Mouse (Mus musculus): Measurements from ENCODE around the gene Pdf. TPM values are rescaled to one million over a fixed set of nuclear protein-coding genes. Genes with fewer than 3 reads are reported as not detected.

Pdf gene
- total and polyA plus RNA-seq, 3 experiments: 36.0 to 43.6 TPM; not detected in 1

- Histone ChIP-seq H3K27me3 (ENCODE audit: control insufficient read depth in 1 of 2, insufficient read depth in 2 of 2, low read length in 2 of 2) (no peaks in the 10 kb centered on the region), H3K36me3 (ENCODE audit: control insufficient read depth in 1 of 2, insufficient read depth in 2 of 2, low read length in 2 of 2) (peaks cover 0 to 22% of the 10 kb centered on the region in 2 experiments; a peak in 2 of 4 replicates), H3K27ac (ENCODE audit: control insufficient read depth, low read depth, low read length) (peak overlapping the region; percentile 85), H3K9ac (ENCODE audit: control insufficient read depth, low read depth, low read length, poor library complexity, severe bottlenecking) (peak overlapping the region; percentile 100), H3K9me3 (replicated peaks; ENCODE audit: insufficient read depth, low read length) (no peaks in the 10 kb centered on the region), H3K4me1 (ENCODE audit: control insufficient read depth in 1 of 2, insufficient read depth in 2 of 2, low read length in 2 of 2) (peaks cover 0 to 20% of the 10 kb centered on the region in 2 experiments; a peak in 3 of 4 replicates), H3K79me2 (ENCODE audit: control insufficient read depth, insufficient read depth, low read length, poor library complexity) (peaks cover 14% of the 10 kb centered on the region), H3K4me3 (ENCODE audit: control insufficient read depth in 1 of 2, insufficient read depth in 1 of 2, low read depth in 2 of 2, low read length in 2 of 2) (peak overlapping the region; percentile 92 to 99)
- no peak for TF ChIP-seq TAL1 (IDR thresholded peaks at IDR 0.05; ENCODE audit: low read length)
- no peak for TF ChIP-seq RAD21 (IDR thresholded peaks at IDR 0.05; ENCODE audit: low read depth, low read length)
- peak; percentile 42 for TF ChIP-seq MXI1 (IDR thresholded peaks at IDR 0.05; ENCODE audit: low read depth, low read length)
- TF ChIP-seq USF2 (IDR thresholded peaks at IDR 0.05; ENCODE audit: borderline replicate concordance in 1 of 2, insufficient read depth in 1 of 2, low read depth in 1 of 2, low read length in 2 of 2): no peak
- TF ChIP-seq SIN3A (IDR thresholded peaks at IDR 0.05; ENCODE audit: low read length): peak; percentile 59
- no peak for TF ChIP-seq JUND (IDR thresholded peaks at IDR 0.05; ENCODE audit: low read depth, low read length)
- TF ChIP-seq HCFC1 (IDR thresholded peaks at IDR 0.05; ENCODE audit: low read depth, low read length): no peak
- no peak for TF ChIP-seq GABPA (IDR thresholded peaks at IDR 0.05; ENCODE audit: low read depth, low read length)
- TF ChIP-seq MAX (IDR thresholded peaks at IDR 0.05; ENCODE audit: low read length): no peak
- no peak for TF ChIP-seq MYC (IDR thresholded peaks at IDR 0.05; ENCODE audit: low read depth, low read length)
- peak; percentile 56 for DNase-seq (ENCODE audit: low read depth, low spot score)
Observed at GRCm38 (mm10) chr8:107031577-107032090, 16.8 kb downstream of the Pdf start.

GRCm38 (mm10) chr8:107030650-107031576 lies 17.5 kb downstream of the Pdf start, which contains the start of gene Vps4a:
Gene Vps4a, plus strand, starts transcription at chr8:107031222.
- H3K4me1 ChIP-seq (ENCODE audit: control insufficient read depth in 1 of 2, insufficient read depth in 2 of 2, low read length in 2 of 2): peaks cover 0 to 20% of the 10 kb centered on the region in 2 experiments; a peak in 3 of 4 replicates
- H3K27ac ChIP-seq (ENCODE audit: control insufficient read depth, low read depth, low read length): peak within 1 kb of the TSS; percentile 85
- H3K79me2 ChIP-seq (ENCODE audit: control insufficient read depth, insufficient read depth, low read length, poor library complexity): peaks cover 14% of the 10 kb centered on the region
- no peaks in the 10 kb centered on the region for H3K9me3 ChIP-seq (replicated peaks; ENCODE audit: insufficient read depth, low read length)
- H3K9ac ChIP-seq (ENCODE audit: control insufficient read depth, low read depth, low read length, poor library complexity, severe bottlenecking): peak within 1 kb of the TSS; percentile 100
- H3K4me3 ChIP-seq (ENCODE audit: control insufficient read depth in 1 of 2, insufficient read depth in 1 of 2, low read depth in 2 of 2, low read length in 2 of 2): peak within 1 kb of the TSS; percentile 92 to 99
- peaks cover 0 to 22% of the 10 kb centered on the region in 2 experiments; a peak in 2 of 4 replicates for H3K36me3 ChIP-seq (ENCODE audit: control insufficient read depth in 1 of 2, insufficient read depth in 2 of 2, low read length in 2 of 2)
- H3K27me3 ChIP-seq (ENCODE audit: control insufficient read depth in 1 of 2, insufficient read depth in 2 of 2, low read length in 2 of 2): no peaks in the 10 kb centered on the region
- peak; percentile 94 for DNase-seq (ENCODE audit: low read depth, low spot score)
- TF ChIP-seq ETS1 (IDR thresholded peaks at IDR 0.05; ENCODE audit: low read depth, low read length): 0 out of 2 replicates have a peak, but pooled peaks have one; percentile 10
- peak; percentile 44 for TF ChIP-seq USF1 (IDR thresholded peaks at IDR 0.05; ENCODE audit: low read depth, low read length)
- TF ChIP-seq TBP (IDR thresholded peaks at IDR 0.05; ENCODE audit: low read depth, low read length): peak; percentile 53; the same call in 1 of the 2 replicates
- no peak for TF ChIP-seq BHLHE40 (IDR thresholded peaks at IDR 0.05; ENCODE audit: borderline replicate concordance, low read depth, low read length)
- TF ChIP-seq TCF12 (IDR thresholded peaks at IDR 0.05; ENCODE audit: low read depth, low read length): peak; percentile 74
- TF ChIP-seq TAL1 (IDR thresholded peaks at IDR 0.05; ENCODE audit: low read length): no peak
- peak; percentile 59 for TF ChIP-seq SMC3 (IDR thresholded peaks at IDR 0.05; ENCODE audit: low read depth, low read length)
- no peak; the same call in 1 of the 2 replicates for TF ChIP-seq NRF1 (IDR thresholded peaks at IDR 0.05; ENCODE audit: insufficient read depth, low read depth, low read length, poor library complexity, severe bottlenecking)
- peak; percentile 68; the same call in 1 of the 2 replicates for TF ChIP-seq ZMIZ1 (IDR thresholded peaks at IDR 0.05; ENCODE audit: low read depth, low read length)
- 0 out of 2 replicates have a peak, but pooled peaks have one; percentile 12 for TF ChIP-seq MAX (IDR thresholded peaks at IDR 0.05; ENCODE audit: low read length)
- no peak; the same call in 1 of the 2 replicates for TF ChIP-seq KAT2A (conservative IDR thresholded peaks at IDR 0.05; ENCODE audit: low read depth, low read length)
- TF ChIP-seq POLR2A (IDR thresholded peaks at IDR 0.05; ENCODE audit: control insufficient read depth in 1 of 2, insufficient read depth in 1 of 2, low read depth in 1 of 2, low read length in 2 of 2, poor library complexity in 1 of 2): peak; percentile 78 to 96; a peak in 3 of 4 replicates
- no peak for TF ChIP-seq CHD2 (IDR thresholded peaks at IDR 0.05; ENCODE audit: low read length)
- peak; percentile 18 for TF ChIP-seq RAD21 (IDR thresholded peaks at IDR 0.05; ENCODE audit: low read depth, low read length)
- TF ChIP-seq MYC (IDR thresholded peaks at IDR 0.05; ENCODE audit: low read depth, low read length): no peak
- TF ChIP-seq MAZ (IDR thresholded peaks at IDR 0.05; ENCODE audit: low read depth, low read length): peak; percentile 61; the same call in 1 of the 2 replicates
- peak; percentile 85 for TF ChIP-seq HCFC1 (IDR thresholded peaks at IDR 0.05; ENCODE audit: low read depth, low read length)
- peak; percentile 62 for TF ChIP-seq SIN3A (IDR thresholded peaks at IDR 0.05; ENCODE audit: low read length)
- 0 out of 2 replicates have a peak, but pooled peaks have one; percentile 28 for TF ChIP-seq ELF1 (IDR thresholded peaks at IDR 0.05; ENCODE audit: low read depth, low read length)
- TF ChIP-seq UBTF (IDR thresholded peaks at IDR 0.05; ENCODE audit: borderline replicate concordance, insufficient read depth, low read depth, low read length): peak; percentile 87; the same call in 1 of the 2 replicates
- TF ChIP-seq ZC3H11A (IDR thresholded peaks at IDR 0.05; ENCODE audit: low read depth, low read length): peak; percentile 7; the same call in 1 of the 2 replicates
- TF ChIP-seq POLR2AphosphoS2 (IDR thresholded peaks at IDR 0.05; ENCODE audit: low read length): peak; percentile 81

Data from MEL (cell line).